Mouse (Mus musculus) embryonic facial prominence, embryonic 13.5 days (tissue): ENCODE results near the gene Matk. TPM values are rescaled to one million over a fixed set of nuclear protein-coding genes. Genes with fewer than 3 reads are reported as not detected.
A peak's percentile ranks its signal among the peaks of the same experiment; 100 is the strongest.

Experiments
- ATAC-seq: fragments of 200-750 bp; cut with Nextera tagmentation; 2 replicates; pipeline ENCODE4 v1.8.0; 2017; ENCODE audit warnings: low read depth; ENCODE audit not compliant: insufficient number of reproducible peaks, insufficient read depth, low FRiP score, low TSS enrichment
- H3K27ac ChIP-seq: fragments of 300-500 bp; sonication (generic); 2 replicates; pipeline ENCODE4 v1.5.1; 2015; ENCODE audit warnings: moderate library complexity, mild to moderate bottlenecking, inconsistent platforms
- H3K27me3 ChIP-seq: fragments of 300-500 bp; sonication (generic); 2 replicates; pipeline ENCODE4 v1.6.1; 2015; ENCODE audit warnings: mild to moderate bottlenecking, inconsistent platforms
- H3K36me3 ChIP-seq: fragments of 300-500 bp; sonication (generic); 2 replicates; pipeline ENCODE4 v1.6.1; 2015; ENCODE audit warnings: mild to moderate bottlenecking, inconsistent platforms
- H3K4me1 ChIP-seq: fragments of 300-500 bp; sonication (generic); 2 replicates; pipeline ENCODE4 v1.6.1; 2015; ENCODE audit warnings: inconsistent platforms
- H3K4me2 ChIP-seq: fragments of 300-500 bp; sonication (generic); 2 replicates; pipeline ENCODE4 v1.6.1; 2015; ENCODE audit warnings: moderate library complexity, mild to moderate bottlenecking, inconsistent platforms
- H3K4me3 ChIP-seq: fragments of 300-500 bp; sonication (generic); 2 replicates; pipeline ENCODE4 v1.5.1; 2015; ENCODE audit warnings: mild to moderate bottlenecking, inconsistent platforms
- H3K9ac ChIP-seq: fragments of 300-500 bp; sonication (generic); 2 replicates; pipeline ENCODE4 v1.6.1; 2015; ENCODE audit warnings: mild to moderate bottlenecking, inconsistent platforms
- H3K9me3 ChIP-seq: fragments of 300-500 bp; sonication (generic); 2 replicates; pipeline ENCODE4 v1.6.1; 2016; ENCODE audit warnings: inconsistent platforms
- WGBS: fragments of 180-500 bp; shearing (Covaris S2); methylation state at CpG from one replicate; pipeline ENCODE4 v1.1.7; 2015; ENCODE audit warnings: mixed read lengths; 5-methylcytosine and 5-hydroxymethylcytosine counted together
- polyA plus RNA-seq: library from polyadenylated mRNA; unstranded; fragments of >200 nt; fragmentation: Nextera tagmentation; extraction: Ambion mirVana; gene quantifications from 2 replicates; pipeline ENCODE4 v1.2.1, GENCODE M21; 2015

Matk gene
- polyA plus RNA-seq, 1 experiment from 2014 or later: 7.4 TPM

- H3K36me3 ChIP-seq: peaks cover 59% of the 10 kb centered on the region
- WGBS: 82% methylated on average over 16 of the region's 16 CpGs
- H3K4me2 ChIP-seq: peak overlapping the region; percentile 84
- no peaks in the 10 kb centered on the region for H3K9me3 ChIP-seq
- H3K27ac ChIP-seq: no peak overlapping the region
- H3K9ac ChIP-seq: peak overlapping the region; percentile 92
- H3K27me3 ChIP-seq: no peaks in the 10 kb centered on the region
- ATAC-seq: no peak
- peaks cover 25% of the 10 kb centered on the region for H3K4me1 ChIP-seq
- H3K4me3 ChIP-seq: peak overlapping the region; percentile 80
Measured at GRCm38 (mm10) chr10:81268643-81269412, 16.1 kb downstream of the Matk start.

GRCm38 (mm10) chr10:81272356-81272755, 19.6 kb downstream of the Matk start:
- no peak overlapping the region for H3K4me2 ChIP-seq
- peaks cover 43% of the 10 kb centered on the region for H3K36me3 ChIP-seq
- H3K9ac ChIP-seq: no peak overlapping the region
- no peak overlapping the region for H3K27ac ChIP-seq
- WGBS: 96% methylated on average over 21 of the region's 21 CpGs
- no peaks in the 10 kb centered on the region for H3K27me3 ChIP-seq
- H3K9me3 ChIP-seq: no peaks in the 10 kb centered on the region
- H3K4me3 ChIP-seq: no peak overlapping the region
- no peak for ATAC-seq
- H3K4me1 ChIP-seq: peaks cover 16% of the 10 kb centered on the region

- H3K4me1 ChIP-seq: peaks cover 6% of the 10 kb centered on the region
- no peak overlapping the region for H3K9ac ChIP-seq
- no peaks in the 10 kb centered on the region for H3K9me3 ChIP-seq
- no peak overlapping the region for H3K4me2 ChIP-seq
- 95% methylated on average over 19 of the region's 19 CpGs for WGBS
- H3K36me3 ChIP-seq: peaks cover 43% of the 10 kb centered on the region
- H3K27me3 ChIP-seq: no peaks in the 10 kb centered on the region
- no peak overlapping the region for H3K4me3 ChIP-seq
- H3K27ac ChIP-seq: no peak overlapping the region
- ATAC-seq: no peak
Measured at GRCm38 (mm10) chr10:81273842-81274241, 21.1 kb downstream of the Matk start.

DNA sequence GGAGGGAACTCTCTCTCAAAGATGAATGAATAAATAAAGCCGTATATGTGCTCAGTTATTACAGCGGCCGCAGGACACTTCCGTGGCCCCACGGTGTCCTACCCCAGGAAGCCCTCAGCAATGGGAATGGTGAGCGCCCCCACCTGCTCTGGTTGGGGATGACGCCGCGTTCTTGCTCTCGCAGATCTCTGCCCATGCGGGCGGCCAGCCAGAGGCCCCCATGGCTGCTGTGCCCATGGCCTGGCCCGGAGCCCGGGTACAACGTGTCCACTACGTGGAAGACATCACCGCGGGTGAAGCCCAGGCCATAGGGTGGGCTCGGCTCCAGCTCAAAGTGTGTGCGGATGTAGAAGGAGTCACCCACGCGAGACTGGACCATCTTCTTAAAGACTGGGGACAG, 24.9 kb downstream of the Matk start:
- Histone ChIP-seq H3K27ac (no peak overlapping the region), H3K4me1 (peaks cover 7% of the 10 kb centered on the region), H3K9ac (no peak overlapping the region), H3K4me2 (no peak overlapping the region), H3K27me3 (peaks cover 17% of the 10 kb centered on the region), H3K36me3 (peaks cover 13% of the 10 kb centered on the region), H3K4me3 (no peak overlapping the region), H3K9me3 (no peaks in the 10 kb centered on the region)
- no peak for ATAC-seq
- WGBS: 82% methylated on average over 22 of the region's 22 CpGs

- Histone ChIP-seq H3K4me1 (peaks cover 15% of the 10 kb centered on the region), H3K27ac (no peak overlapping the region), H3K4me2 (no peak overlapping the region), H3K4me3 (no peak overlapping the region), H3K9ac (peak overlapping the region; percentile 46; the same call in 1 of the 2 replicates), H3K27me3 (peaks cover 35% of the 10 kb centered on the region), H3K9me3 (no peaks in the 10 kb centered on the region), H3K36me3 (no peaks in the 10 kb centered on the region)
- ATAC-seq: no peak
- WGBS: 37% methylated on average over 10 of the region's 10 CpGs
Measured at GRCm38 (mm10) chr10:81279496-81279895, 26.8 kb downstream of the Matk start.

GRCm38 (mm10) chr10:81284189-81284588, 31.5 kb downstream of the Matk start:
- 0 out of 2 replicates have a peak overlapping the region, but pooled peaks have one; percentile 8 for H3K27ac ChIP-seq
- peaks cover 62% of the 10 kb centered on the region for H3K27me3 ChIP-seq
- no peaks in the 10 kb centered on the region for H3K9me3 ChIP-seq
- H3K4me3 ChIP-seq: 0 out of 2 replicates have a peak overlapping the region, but pooled peaks have one; percentile 3
- ATAC-seq: no peak
- no peak overlapping the region for H3K9ac ChIP-seq
- no peaks in the 10 kb centered on the region for H3K36me3 ChIP-seq
- no peak overlapping the region; the same call in 1 of the 2 replicates for H3K4me2 ChIP-seq
- 45% methylated on average over 6 of the region's 6 CpGs for WGBS
- peaks cover 29% of the 10 kb centered on the region for H3K4me1 ChIP-seq

GRCm38 (mm10) chr10:81284719-81285118, 32.0 kb downstream of the Matk start:
- peak overlapping the region; percentile 44; the same call in 1 of the 2 replicates for H3K4me3 ChIP-seq
- peak; percentile 11; the same call in 1 of the 2 replicates for ATAC-seq
- H3K36me3 ChIP-seq: no peaks in the 10 kb centered on the region
- H3K9me3 ChIP-seq: no peaks in the 10 kb centered on the region
- H3K27ac ChIP-seq: peak overlapping the region; percentile 16; the same call in 1 of the 2 replicates
- peak overlapping the region; percentile 72 for H3K4me2 ChIP-seq
- 5% methylated on average over 17 of the region's 17 CpGs for WGBS
- H3K9ac ChIP-seq: no peak overlapping the region
- H3K27me3 ChIP-seq: peaks cover 66% of the 10 kb centered on the region
- peaks cover 26% of the 10 kb centered on the region; the same call in 1 of the 2 replicates for H3K4me1 ChIP-seq

GRCm38 (mm10) chr10:81285694-81286450, 33.1 kb downstream of the Matk start:
- 2% methylated on average over 54 of the region's 54 CpGs for WGBS
- Histone ChIP-seq H3K4me2 (peak overlapping the region; percentile 72), H3K36me3 (no peaks in the 10 kb centered on the region), H3K9ac (peak overlapping the region; percentile 64), H3K4me3 (peak overlapping the region; percentile 44), H3K27me3 (peaks cover 69% of the 10 kb centered on the region), H3K9me3 (no peaks in the 10 kb centered on the region), H3K27ac (0 out of 2 replicates have a peak overlapping the region, but pooled peaks have one; percentile 16), H3K4me1 (peaks cover 33% of the 10 kb centered on the region)
- peak; percentile 45; the same call in 1 of the 2 replicates for ATAC-seq

- ATAC-seq: no peak
- no peak overlapping the region for H3K27ac ChIP-seq
- no peak overlapping the region for H3K4me2 ChIP-seq
- peaks cover 39% of the 10 kb centered on the region for H3K4me1 ChIP-seq
- H3K27me3 ChIP-seq: peaks cover 71% of the 10 kb centered on the region
- H3K9me3 ChIP-seq: no peaks in the 10 kb centered on the region
- no peak overlapping the region for H3K9ac ChIP-seq
- no peaks in the 10 kb centered on the region for H3K36me3 ChIP-seq
- 32% methylated on average over 6 of the region's 6 CpGs for WGBS
- H3K4me3 ChIP-seq: no peak overlapping the region
Measured at GRCm38 (mm10) chr10:81286586-81286985, 33.9 kb downstream of the Matk start.

GRCm38 (mm10) chr10:81287513-81288157, 34.9 kb downstream of the Matk start:
- no peaks in the 10 kb centered on the region for H3K9me3 ChIP-seq
- H3K4me1 ChIP-seq: peaks cover 39% of the 10 kb centered on the region
- H3K4me3 ChIP-seq: no peak overlapping the region
- peak overlapping the region; percentile 21; the same call in 1 of the 2 replicates for H3K9ac ChIP-seq
- ATAC-seq: no peak
- no peaks in the 10 kb centered on the region for H3K36me3 ChIP-seq
- H3K4me2 ChIP-seq: no peak overlapping the region
- 61% methylated on average over 8 of the region's 8 CpGs for WGBS
- peaks cover 71% of the 10 kb centered on the region for H3K27me3 ChIP-seq
- H3K27ac ChIP-seq: no peak overlapping the region

- ATAC-seq: no peak
- H3K36me3 ChIP-seq: no peaks in the 10 kb centered on the region
- H3K4me2 ChIP-seq: no peak overlapping the region
- peaks cover 40% of the 10 kb centered on the region for H3K4me1 ChIP-seq
- no peak overlapping the region for H3K4me3 ChIP-seq
- H3K27me3 ChIP-seq: peaks cover 61% of the 10 kb centered on the region
- H3K9ac ChIP-seq: no peak overlapping the region; the same call in 1 of the 2 replicates
- no peaks in the 10 kb centered on the region for H3K9me3 ChIP-seq
- no peak overlapping the region for H3K27ac ChIP-seq
- 30% methylated on average over 6 of the region's 6 CpGs for WGBS
Measured at GRCm38 (mm10) chr10:81288601-81289000, 35.9 kb downstream of the Matk start.
